Comparison of ENCODE assay signal across 25 mouse cellular contexts in the genomic region with DNA sequence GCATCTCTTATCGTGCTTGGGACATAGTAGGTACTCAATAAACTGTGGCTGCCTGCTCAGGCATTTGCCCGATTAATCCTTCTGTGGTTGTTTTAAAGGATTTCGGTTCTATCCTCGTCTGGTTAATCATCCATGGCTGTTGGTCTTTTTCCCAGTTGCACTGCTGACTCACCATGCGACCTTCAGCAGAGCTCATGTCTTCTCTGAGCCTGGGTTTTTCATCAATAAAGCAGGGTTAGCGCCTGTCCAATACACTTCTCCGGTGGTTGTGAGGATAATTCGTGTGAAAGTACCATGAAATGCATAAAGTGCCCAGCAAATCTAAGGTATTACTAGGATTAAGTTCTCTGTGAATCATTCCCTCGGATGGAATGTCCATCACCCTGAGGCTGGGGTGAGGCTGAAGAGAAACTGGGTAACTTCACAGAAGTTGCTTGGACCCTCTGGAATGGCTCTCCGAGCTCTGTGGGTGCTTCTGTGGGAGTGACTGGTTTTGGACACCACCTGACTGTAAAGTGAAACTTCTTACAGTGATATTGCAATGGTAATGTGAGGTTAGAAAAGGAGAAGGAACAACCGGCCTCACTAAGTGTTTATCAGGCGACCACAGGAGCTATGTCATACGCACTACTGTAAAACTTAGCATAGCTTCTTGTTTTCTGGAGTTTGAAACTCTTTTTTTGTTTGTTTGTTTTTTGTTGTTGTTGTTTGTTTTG. TPM values are rescaled to one million over a fixed set of nuclear protein-coding genes. Genes with fewer than 3 reads are reported as not detected.
A peak's percentile ranks its signal among the peaks of the same experiment; 100 is the strongest.
DNase-seq lines count a peak whose midpoint lies in the region; ATAC-seq lines count a peak whose summit lies in the region.
"Had no signal": no experiment of that assay in that cellular context is flagged by ENCODE, and none has a peak within 500 bp of the region (broad histone marks: within the 10 kb centered on the region; RNA-seq: fewer than 3 reads in every experiment).

No protein-coding gene starts in this region.

- no peak overlapping the region for H3K4me2 ChIP-seq in midbrain, embryonic 11.5 days
- no peak overlapping the region for H3K4me2 ChIP-seq in midbrain, embryonic 14.5 days (ENCODE audit: low read length)
- H3K4me2 ChIP-seq: embryonic facial prominence, embryonic 12.5 days; heart, embryonic 12.5 days; hindbrain, embryonic 15.5 days; lung, embryonic 15.5 days; stomach, embryonic 15.5 days had no signal

- no peak overlapping the region for H3K4me3 ChIP-seq in midbrain, embryonic 11.5 days (ENCODE audit: low read depth, low read length)
- no peak overlapping the region for H3K4me3 ChIP-seq in midbrain, embryonic 14.5 days (replicated peaks; ENCODE audit: low read depth, low read length)
- H3K4me3 ChIP-seq: embryonic facial prominence, embryonic 12.5 days; heart, embryonic 12.5 days; hindbrain, embryonic 15.5 days; lung, embryonic 15.5 days; megakaryocyte, embryonic 14.5 days; stomach, embryonic 15.5 days had no signal

- no peaks in the 10 kb centered on the region for H3K36me3 ChIP-seq in midbrain, embryonic 11.5 days (ENCODE audit: control insufficient read depth, insufficient read depth, low read length)
- no peaks in the 10 kb centered on the region for H3K36me3 ChIP-seq in midbrain, embryonic 14.5 days (ENCODE audit: control insufficient read depth, insufficient read depth, low read length)
- H3K36me3 ChIP-seq: embryonic facial prominence, embryonic 12.5 days; heart, embryonic 12.5 days; hindbrain, embryonic 15.5 days; lung, embryonic 15.5 days; stomach, embryonic 15.5 days had no signal

- no peak for ATAC-seq in midbrain, embryonic 11.5 days (ENCODE audit: low FRiP score)
- ATAC-seq in midbrain, embryonic 14.5 days (ENCODE audit: low FRiP score, low TSS enrichment): no peak
- ATAC-seq: CD4-positive, CD25-positive, alpha-beta regulatory T cell, adult 4 months; forebrain, embryonic 16.5 days; intestine, postnatal 0 days had no signal

- no peak overlapping the region for H3K9ac ChIP-seq in midbrain, embryonic 11.5 days (ENCODE audit: low read length)
- no peak overlapping the region for H3K9ac ChIP-seq in midbrain, embryonic 14.5 days (replicated peaks; ENCODE audit: low read length)
- H3K9ac ChIP-seq: embryonic facial prominence, embryonic 12.5 days; heart, embryonic 12.5 days; hindbrain, embryonic 15.5 days; lung, embryonic 15.5 days; stomach, embryonic 15.5 days had no signal

- H3K4me1 ChIP-seq in midbrain, embryonic 11.5 days (ENCODE audit: control insufficient read depth, insufficient read depth, low read length): no peaks in the 10 kb centered on the region
- no peaks in the 10 kb centered on the region for H3K4me1 ChIP-seq in midbrain, embryonic 14.5 days (ENCODE audit: control insufficient read depth, insufficient read depth, low read length)
- H3K4me1 ChIP-seq: embryonic facial prominence, embryonic 12.5 days; hindbrain, embryonic 15.5 days; stomach, embryonic 15.5 days had no signal

- H3K9me3 ChIP-seq in midbrain, embryonic 11.5 days (ENCODE audit: control insufficient read depth, low read length): no peaks in the 10 kb centered on the region
- no peaks in the 10 kb centered on the region for H3K9me3 ChIP-seq in midbrain, embryonic 14.5 days (ENCODE audit: control insufficient read depth, low read length)
- H3K9me3 ChIP-seq: embryonic facial prominence, embryonic 12.5 days; heart, embryonic 12.5 days; hindbrain, embryonic 15.5 days; lung, embryonic 15.5 days; megakaryocyte, embryonic 14.5 days; stomach, embryonic 15.5 days had no signal

- H3K27me3 ChIP-seq in midbrain, embryonic 11.5 days (ENCODE audit: control insufficient read depth, insufficient read depth, low read length): peaks cover 28% of the 10 kb centered on the region
- peaks cover 34% of the 10 kb centered on the region for H3K27me3 ChIP-seq in midbrain, embryonic 14.5 days (ENCODE audit: control insufficient read depth, insufficient read depth, low read length)

- peak; percentile 66 for DNase-seq in midbrain, embryonic 11.5 days (ENCODE audit: low spot score, missing footprints)
- DNase-seq in midbrain, embryonic 14.5 days: no peak
- peak; percentile 49 for DNase-seq in adrenal gland, adult 8-10 months
- peak; percentile 77 to 87 for DNase-seq in kidney, adult 8-10 months
- DNase-seq in cerebellum, adult 11 months: no peak
- no peak for DNase-seq in urinary bladder, postnatal 4 days (ENCODE audit: low spot score in 2 of 2)
- no peak for DNase-seq in right cerebral cortex, postnatal 10 days (ENCODE audit: low spot score in 2 of 2)
- DNase-seq: cerebellum, adult 18-20 months; liver; right cerebral cortex, adult 18-20 months; spleen, adult 18-20 months; thymus, adult 2 months had no signal

- H3K27ac ChIP-seq in midbrain, embryonic 11.5 days (ENCODE audit: low read depth, low read length): no peak overlapping the region
- H3K27ac ChIP-seq in midbrain, embryonic 14.5 days (replicated peaks; ENCODE audit: low read depth, low read length): no peak overlapping the region
- H3K27ac ChIP-seq: embryonic facial prominence, embryonic 12.5 days; hindbrain, embryonic 15.5 days; lung, embryonic 15.5 days; stomach, embryonic 15.5 days had no signal

- 77% methylated on average over 13 of the region's 13 CpGs for WGBS in midbrain, embryonic 11.5 days
- WGBS in midbrain, embryonic 14.5 days: 79% methylated on average over 13 of the region's 13 CpGs

RNA-seq across cellular contexts. Expression of gene Nkx2-3, which starts 32.9 kb away (rescaled TPM):
- polyA plus RNA-seq in midbrain, embryonic 11.5 days (2014; fragmentation: Nextera tagmentation; extraction: Ambion mirVana): 0.60 and 0.77 TPM in 2 replicates
- polyA plus RNA-seq in midbrain, embryonic 14.5 days (2014; fragmentation: Nextera tagmentation; extraction: Ambion mirVana): 0.30 and 0.62 TPM in 2 replicates
- total RNA-seq in adrenal gland, adult 8-10 months (2022): not detected
- total RNA-seq: gastrocnemius, postnatal 4 days; heart, postnatal 25 days; layer of hippocampus, postnatal 14 days; left cerebral cortex, postnatal 25 days had no signal
- polyA plus RNA-seq: CD4-positive, CD25-positive, alpha-beta regulatory T cell, adult 4 months; heart, embryonic 12.5 days; lung, embryonic 15.5 days; thymus, adult 2 months had no signal

RNA-seq across cellular contexts. Expression of gene Got1, which starts 54.8 kb away (rescaled TPM):
- 46.6 and 47.0 TPM in 2 replicates for polyA plus RNA-seq in midbrain, embryonic 11.5 days (2014; fragmentation: Nextera tagmentation; extraction: Ambion mirVana)
- polyA plus RNA-seq in midbrain, embryonic 14.5 days (2014; fragmentation: Nextera tagmentation; extraction: Ambion mirVana): 72.6 and 89.3 TPM in 2 replicates
- total RNA-seq in adrenal gland, adult 8-10 months (2022): 100 to 1,000 TPM; 106 to 317 (median 154) TPM

Comparison
In these comparisons a context has a peak if more than half of its experiments do, and no peak if none do; other contexts are left out.
1. DNase-seq: peak in midbrain, embryonic 11.5 days (single experiment), adrenal gland, adult 8-10 months (single experiment) and kidney, adult 8-10 months (2 of 2); none in midbrain, embryonic 14.5 days (single experiment), cerebellum, adult 11 months (single experiment), urinary bladder, postnatal 4 days (0 of 2) and right cerebral cortex, postnatal 10 days (0 of 2).